Mouse (Mus musculus): ENCODE measurements around the gene Gm14399. TPM values are rescaled to one million over a fixed set of nuclear protein-coding genes. Genes with fewer than 3 reads are reported as not detected.
"Not testable (repeated sequence)": the region's sequence is repeated elsewhere in the genome, so short reads cannot be mapped to it uniquely, and the experiment has no call there.

The Gm14399 gene
- polyA plus RNA-seq, 1 experiment from 2014 or later = 6.8 TPM

DNA sequence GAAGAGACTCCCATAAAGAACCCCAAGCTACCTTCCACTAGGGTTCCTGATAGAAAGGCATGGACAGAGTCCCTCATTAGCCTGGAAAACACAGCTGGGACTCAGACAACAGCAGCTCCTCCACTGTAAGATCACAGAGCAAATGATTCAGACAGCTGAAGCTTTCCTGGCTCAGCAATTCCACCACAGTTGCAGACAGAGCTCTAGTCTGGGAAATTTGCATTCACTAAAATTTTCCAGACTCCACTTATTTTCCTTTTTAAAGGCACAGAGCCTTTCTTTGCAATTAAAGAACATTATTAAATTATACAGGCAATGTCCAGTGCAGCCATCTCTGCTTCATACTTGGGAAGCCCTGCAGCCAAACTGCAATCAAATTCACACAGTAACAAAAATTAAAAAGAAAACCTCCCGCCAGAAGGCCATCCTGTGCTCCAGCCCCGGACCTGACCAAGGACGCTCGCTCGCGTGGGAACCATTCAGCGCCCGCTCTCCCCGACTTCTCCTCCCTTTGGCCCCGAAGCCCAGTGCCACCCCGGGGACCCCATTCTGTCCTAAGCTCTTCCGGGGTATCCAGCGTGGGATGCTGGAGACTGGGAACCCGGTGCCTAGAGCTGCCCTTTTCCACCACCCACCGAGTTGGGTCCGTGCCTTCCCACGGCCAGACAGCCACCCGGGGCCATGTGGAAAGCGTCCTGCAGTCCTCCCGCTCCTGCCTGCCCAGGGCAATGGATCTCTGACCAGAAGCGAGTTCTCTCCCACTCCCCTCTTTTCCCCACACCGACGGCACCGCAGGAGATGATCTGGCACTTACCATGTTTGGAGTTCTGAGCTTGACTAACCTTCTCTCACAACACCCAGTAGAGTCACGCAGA is 457 bp downstream of the Gm14399 start:
- 3% methylated on average over 25 of the region's 25 CpGs for WGBS
- Histone ChIP-seq H3K9ac (peak overlapping the region; percentile 64), H3K4me2 (peak overlapping the region; percentile 52), H3K4me3 (peak overlapping the region; percentile 50)
- H3K4me1 ChIP-seq; H3K36me3 ChIP-seq; H3K27me3 ChIP-seq; H3K9me3 ChIP-seq; ATAC-seq (ENCODE audit: insufficient number of reproducible peaks, insufficient read depth, low FRiP score, low TSS enrichment, low read depth); H3K27ac ChIP-seq: not testable (repeated sequence)

- H3K9me3 ChIP-seq; H3K9ac ChIP-seq; H3K4me1 ChIP-seq; H3K4me3 ChIP-seq; H3K36me3 ChIP-seq; H3K27me3 ChIP-seq; ATAC-seq (ENCODE audit: insufficient number of reproducible peaks, insufficient read depth, low FRiP score, low TSS enrichment, low read depth); H3K27ac ChIP-seq: not testable (repeated sequence)
- 0 out of 2 replicates have a peak overlapping the region, but pooled peaks have one; percentile 32 for H3K4me2 ChIP-seq
Measured at GRCm38 (mm10) chr2:175140624-175141023, 1.2 kb downstream of the Gm14399 start.

Other genes starting within 250 kb of the Gm14399 start
- not detected in 2 replicates for gene Gm14444, start 131.8 kb downstream of the Gm14399 start, polyA plus RNA-seq (2015; fragmentation: Nextera tagmentation; extraction: Ambion mirVana)
- gene Gm14393, start 74.2 kb downstream of the Gm14399 start, polyA plus RNA-seq (2015; fragmentation: Nextera tagmentation; extraction: Ambion mirVana) = 1.4 TPM in 1 of 2 replicates, not detected in the other
- gene Gm14443, start 33.9 kb upstream of the Gm14399 start, polyA plus RNA-seq (2015; fragmentation: Nextera tagmentation; extraction: Ambion mirVana) = 1.8 and 2.0 TPM in 2 replicates
- gene Gm14391, start 64.9 kb upstream of the Gm14399 start, polyA plus RNA-seq (2015; fragmentation: Nextera tagmentation; extraction: Ambion mirVana) = 4.2 and 9.3 TPM in 2 replicates
- gene Gm14440, start 133.1 kb upstream of the Gm14399 start, polyA plus RNA-seq (2015; fragmentation: Nextera tagmentation; extraction: Ambion mirVana) = 0.49 and 4.6 TPM in 2 replicates
- 23.1 and 24.8 TPM in 2 replicates for gene Gm4631, start 196.2 kb upstream of the Gm14399 start, polyA plus RNA-seq (2015; fragmentation: Nextera tagmentation; extraction: Ambion mirVana)
- gene Zfp968, start 230.4 kb upstream of the Gm14399 start, polyA plus RNA-seq (2015; fragmentation: Nextera tagmentation; extraction: Ambion mirVana) = 5.0 and 6.5 TPM in 2 replicates

Measured in embryonic facial prominence, embryonic 13.5 days (tissue).